Mouse (Mus musculus) ES-Bruce4 (cell line): ENCODE results near the gene Adgrg1.

ENCODE experiments used
- CTCF ChIP-seq: IDR thresholded peaks from one replicate; pipeline ENCODE4 v1.8.1; 2011; ENCODE audit warnings: low read depth, low read length
- EP300 ChIP-seq: IDR thresholded peaks from 2 replicates; pipeline ENCODE4 v1.6.1; 2011; ENCODE audit warnings: low read depth, low read length; ENCODE audit not compliant: insufficient read depth
- POLR2A ChIP-seq: IDR thresholded peaks from one replicate; pipeline ENCODE4 v1.8.1; 2011; ENCODE audit warnings: low read length; ENCODE audit not compliant: insufficient read depth

GRCm38 (mm10) chr8:94967071-94967470 is 7.5 kb upstream of the Adgrg1 start:
- TF ChIP-seq POLR2A (no peak), EP300 (no peak), CTCF (no peak)
